Mouse (Mus musculus) limb, embryonic 10.5 days (tissue): ENCODE results near the gene Ugt1a6b. TPM values are rescaled to one million over a fixed set of nuclear protein-coding genes. Genes with fewer than 3 reads are reported as not detected.

Experiments used
- polyA plus RNA-seq: library from polyadenylated mRNA; unstranded; fragments of >200 nt; fragmentation: Nextera tagmentation; extraction: Ambion mirVana; gene quantifications from 2 replicates; pipeline ENCODE4 v1.2.1, GENCODE M21; 2016

The Ugt1a6b gene
- polyA plus RNA-seq, 1 experiment from 2014 or later: not detected

Other genes starting within 250 kb of the Ugt1a6b start
- 38.8 and 39.7 TPM in 2 replicates for gene Dgkd, start 250.0 kb upstream of the Ugt1a6b start, polyA plus RNA-seq
- gene Usp40, start 94.7 kb upstream of the Ugt1a6b start, polyA plus RNA-seq: 35.3 and 41.8 TPM in 2 replicates
- gene Ugt1a10, start 47.9 kb upstream of the Ugt1a6b start, polyA plus RNA-seq: not detected in 2 replicates
- gene Ugt1a9, start 32.5 kb upstream of the Ugt1a6b start, polyA plus RNA-seq: not detected in 2 replicates
- gene Ugt1a8, start 15.4 kb upstream of the Ugt1a6b start, polyA plus RNA-seq: not detected in 2 replicates
- gene Ugt1a7c, start 8.2 kb upstream of the Ugt1a6b start, polyA plus RNA-seq: 0.30 and 0.61 TPM in 2 replicates
- 0.11 and 0.16 TPM in 2 replicates for gene Ugt1a6a, start 31.6 kb downstream of the Ugt1a6b start, polyA plus RNA-seq
- not detected in 2 replicates for gene Ugt1a5, start 62.8 kb downstream of the Ugt1a6b start, polyA plus RNA-seq
- not detected in 2 replicates for gene Ugt1a2, start 97.3 kb downstream of the Ugt1a6b start, polyA plus RNA-seq
- 8.9 and 10.4 TPM in 2 replicates for gene Dnajb3, start 102.5 kb downstream of the Ugt1a6b start, polyA plus RNA-seq
- 0.13 TPM in 1 of 2 replicates, not detected in the other for gene Ugt1a1, start 108.7 kb downstream of the Ugt1a6b start, polyA plus RNA-seq
- gene Mroh2a, start 123.7 kb downstream of the Ugt1a6b start, polyA plus RNA-seq: 1.2 and 1.3 TPM in 2 replicates
- 206 and 245 TPM in 2 replicates for gene Hjurp, start 174.4 kb downstream of the Ugt1a6b start, polyA plus RNA-seq
- gene Trpm8, start 174.4 kb downstream of the Ugt1a6b start, polyA plus RNA-seq: not detected in 2 replicates